Mouse (Mus musculus) hindbrain, postnatal 0 days (tissue): ENCODE data around the gene Plcb2. TPM values are rescaled to one million over a fixed set of nuclear protein-coding genes. Genes with fewer than 3 reads are reported as not detected.

ENCODE experiments used
- ATAC-seq: fragments of 200-750 bp; cut with Nextera tagmentation; 2 replicates; pipeline ENCODE4 v1.8.0; 2017; ENCODE audit warnings: mild to moderate bottlenecking, moderate TSS enrichment, moderate library complexity
- DNase-seq: peaks from one replicate; pipeline ENCODE4 v3.0.0-alpha.2; 2015; ENCODE audit warnings: low spot score
- H3K27ac ChIP-seq: fragments of 300-500 bp; sonication (generic); 2 replicates; pipeline ENCODE4 v1.5.1; 2014; ENCODE audit warnings: mild to moderate bottlenecking
- H3K27me3 ChIP-seq: fragments of 300-500 bp; sonication (generic); 2 replicates; pipeline ENCODE4 v1.6.1; 2014; ENCODE audit warnings: low read length, mixed read lengths; ENCODE audit not compliant: insufficient read depth
- H3K36me3 ChIP-seq: fragments of 300-500 bp; sonication (generic); 2 replicates; pipeline ENCODE4 v1.6.1; 2014; ENCODE audit warnings: low read length, mixed read lengths; ENCODE audit not compliant: insufficient read depth
- H3K4me1 ChIP-seq: fragments of 300-500 bp; sonication (generic); 2 replicates; pipeline ENCODE4 v1.6.1; 2014; ENCODE audit warnings: antibody characterized with exemption, low read length, mixed read lengths; ENCODE audit not compliant: insufficient read depth
- H3K4me2 ChIP-seq: fragments of 300-500 bp; sonication (generic); 2 replicates; pipeline ENCODE4 v1.6.1; 2014; ENCODE audit warnings: low read depth, mild to moderate bottlenecking, low read length, moderate library complexity, mixed read lengths
- H3K4me3 ChIP-seq: fragments of 300-500 bp; sonication (generic); 2 replicates; pipeline ENCODE4 v1.5.1; 2014; ENCODE audit warnings: low read length
- H3K9ac ChIP-seq: fragments of 300-500 bp; sonication (generic); replicated peaks from 2 replicates; pipeline ENCODE4 v1.6.1; 2014; ENCODE audit warnings: mild to moderate bottlenecking, low read length, moderate library complexity, mixed read lengths
- H3K9me3 ChIP-seq: fragments of 300-500 bp; sonication (generic); 2 replicates; pipeline ENCODE4 v1.6.1; 2016; ENCODE audit warnings: low read length, mixed read lengths
- CTCF ChIP-seq: IDR thresholded peaks from 2 replicates; pipeline ENCODE4 v1.5.1; 2016; ENCODE audit warnings: antibody characterized with exemption, control low read depth, low read depth
- WGBS: fragments of 180-500 bp; shearing (Covaris S2); extraction: QIAGEN DNeasy Blood & Tissue Kit; methylation state at CpG from one replicate; pipeline ENCODE4 v1.1.7; 2014; 5-methylcytosine and 5-hydroxymethylcytosine counted together
- polyA plus RNA-seq: library from polyadenylated mRNA; unstranded; fragments of >200 nt; fragmentation: Nextera tagmentation; extraction: Ambion mirVana; gene quantifications from 2 replicates; pipeline ENCODE4 v1.2.1, GENCODE M21; 2015
- total RNA-seq: library from RNA; depleted of rRNA; stranded (reverse); fragments of >200 nt; gene quantifications from 2 replicates; pipeline ENCODE4 v1.2.3, GENCODE M21; 2014; rRNA removed

The Plcb2 gene
- total and polyA plus RNA-seq, 2 experiments from 2014 or later, result 0.69 to 1.7 TPM

DNA sequence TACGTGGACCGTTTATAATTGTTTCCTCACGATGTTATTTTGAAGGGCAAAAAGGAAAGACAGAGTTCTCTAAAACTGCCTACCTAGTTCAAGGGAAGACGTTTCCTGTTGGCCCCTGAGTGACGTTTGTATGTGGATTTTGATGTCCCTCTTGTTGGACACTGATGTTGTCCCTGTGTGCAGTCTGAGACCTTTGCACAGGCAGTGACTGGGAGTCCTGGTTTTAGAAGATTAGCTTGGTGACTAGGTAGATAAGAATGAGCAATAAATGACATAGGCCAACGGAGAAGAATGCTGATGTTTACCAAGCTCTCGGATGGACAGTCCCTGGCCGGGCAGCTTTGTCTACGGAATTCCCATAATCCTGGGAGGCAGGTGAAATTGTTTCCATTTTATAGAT, 66.3 kb downstream of the Plcb2 start:
- no peaks in the 10 kb centered on the region for H3K36me3 ChIP-seq
- H3K27ac ChIP-seq, result no peak overlapping the region
- H3K27me3 ChIP-seq, result no peaks in the 10 kb centered on the region
- no peak for TF ChIP-seq CTCF
- no peaks in the 10 kb centered on the region for H3K9me3 ChIP-seq
- H3K4me3 ChIP-seq, result no peak overlapping the region
- no peak overlapping the region for H3K4me2 ChIP-seq
- ATAC-seq, result no peak
- H3K9ac ChIP-seq, result no peak overlapping the region
- 87% methylated on average over 9 of the region's 9 CpGs for WGBS
- peaks cover 17% of the 10 kb centered on the region for H3K4me1 ChIP-seq
- DNase-seq, result no peak

DNA sequence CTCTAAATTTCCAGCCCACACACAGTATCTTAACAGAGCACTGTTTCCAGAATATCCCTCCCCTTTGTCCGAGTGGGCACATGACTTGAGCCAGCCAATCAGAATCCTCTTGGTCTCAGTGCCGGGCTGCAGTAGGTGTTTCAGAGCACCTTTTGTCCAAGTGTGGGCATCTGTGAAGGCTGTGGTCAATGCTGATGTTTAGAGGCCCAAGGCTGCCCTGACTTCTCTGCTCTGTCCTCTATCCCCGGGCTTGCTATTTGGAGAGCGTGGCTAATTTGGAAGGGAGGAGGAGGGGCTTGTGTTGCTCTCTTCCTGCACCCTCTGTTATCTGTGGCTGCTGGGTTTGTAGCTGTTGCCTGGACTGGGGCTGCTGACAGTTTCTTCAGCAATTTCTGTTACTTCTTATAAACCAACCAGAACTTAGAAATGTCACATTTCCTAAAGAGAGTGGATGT, 68.2 kb downstream of the Plcb2 start:
- peak overlapping the region; percentile 69 for H3K27ac ChIP-seq
- peak overlapping the region; percentile 31 for H3K4me3 ChIP-seq
- H3K9me3 ChIP-seq, result no peaks in the 10 kb centered on the region
- H3K4me1 ChIP-seq, result peaks cover 9% of the 10 kb centered on the region; the same call in 1 of the 2 replicates
- H3K27me3 ChIP-seq, result no peaks in the 10 kb centered on the region
- 2% methylated on average over 4 of the region's 4 CpGs for WGBS
- H3K9ac ChIP-seq, result peak overlapping the region; percentile 48
- no peak for TF ChIP-seq CTCF
- ATAC-seq (peak; percentile 66), DNase-seq (peak; percentile 75)
- no peaks in the 10 kb centered on the region for H3K36me3 ChIP-seq
- H3K4me2 ChIP-seq, result peak overlapping the region; percentile 60

- ATAC-seq, result no peak
- Histone ChIP-seq H3K4me3 (peak overlapping the region; percentile 31; the same call in 1 of the 2 replicates), H3K9me3 (no peaks in the 10 kb centered on the region), H3K36me3 (no peaks in the 10 kb centered on the region), H3K4me1 (peaks cover 8% of the 10 kb centered on the region; the same call in 1 of the 2 replicates), H3K27ac (peak overlapping the region; percentile 69; the same call in 1 of the 2 replicates), H3K27me3 (no peaks in the 10 kb centered on the region), H3K9ac (no peak overlapping the region; the same call in 1 of the 2 replicates), H3K4me2 (peak overlapping the region; percentile 60)
- no peak for DNase-seq
- WGBS, result 83% methylated on average over 12 of the region's 12 CpGs
- no peak for TF ChIP-seq CTCF
Measured at GRCm38 (mm10) chr2:118659493-118659892, 68.7 kb downstream of the Plcb2 start.

DNA sequence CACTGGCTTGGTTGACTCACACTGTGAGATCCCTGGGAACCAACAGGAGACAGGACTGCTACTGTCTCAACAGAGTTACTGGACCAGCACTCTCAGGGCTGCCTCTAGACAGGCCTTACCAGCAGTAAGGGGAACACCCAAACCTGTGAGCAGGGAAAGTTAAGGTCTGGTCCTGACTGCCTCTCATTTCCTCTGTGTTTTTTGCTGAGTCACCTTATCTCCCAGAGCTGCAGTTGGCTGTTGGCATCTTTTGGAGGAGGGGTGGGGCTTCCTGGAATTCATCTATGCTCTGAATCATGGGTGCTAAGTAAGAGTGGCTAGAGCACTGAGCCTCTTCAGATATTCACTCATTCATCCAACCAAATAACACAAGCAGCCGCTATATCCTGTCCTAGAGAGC, 69.2 kb downstream of the Plcb2 start:
- H3K36me3 ChIP-seq, result no peaks in the 10 kb centered on the region
- no peak overlapping the region for H3K9ac ChIP-seq
- peaks cover 8% of the 10 kb centered on the region; the same call in 1 of the 2 replicates for H3K4me1 ChIP-seq
- H3K27ac ChIP-seq, result no peak overlapping the region
- no peak overlapping the region for H3K4me2 ChIP-seq
- no peaks in the 10 kb centered on the region for H3K27me3 ChIP-seq
- DNase-seq (no peak), ATAC-seq (no peak)
- no peaks in the 10 kb centered on the region for H3K9me3 ChIP-seq
- H3K4me3 ChIP-seq, result no peak overlapping the region
- TF ChIP-seq CTCF, result no peak
- WGBS, result 69% methylated on average over 1 of the region's 1 CpGs

DNA sequence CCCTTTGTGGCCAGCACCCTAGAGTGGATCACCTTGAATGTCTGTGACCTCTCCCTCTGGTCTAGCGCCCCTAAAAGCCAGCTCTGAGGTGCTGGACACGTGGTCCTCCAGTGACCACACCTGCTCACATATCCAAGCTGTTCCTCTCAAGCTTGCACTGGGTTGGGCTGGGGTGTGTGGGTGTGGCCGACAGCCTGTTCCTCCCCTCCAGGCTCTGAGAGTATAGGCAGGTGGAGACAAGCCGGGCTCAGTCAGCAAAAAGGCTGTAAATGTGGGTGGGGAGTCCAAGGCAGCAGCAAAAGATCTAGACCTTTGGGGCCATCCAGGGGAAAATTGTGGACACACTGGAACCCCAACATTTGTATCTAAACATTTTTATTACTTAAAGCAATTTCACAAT, 69.8 kb downstream of the Plcb2 start:
- no peak overlapping the region for H3K9ac ChIP-seq

More for the DNA sequence above, 69.8 kb downstream of the Plcb2 start:
- no peak overlapping the region for H3K4me3 ChIP-seq
- 44% methylated on average over 4 of the region's 4 CpGs for WGBS
- no peak overlapping the region for H3K27ac ChIP-seq
- no peak for ATAC-seq
- no peak overlapping the region for H3K4me2 ChIP-seq
- peaks cover 8% of the 10 kb centered on the region; the same call in 1 of the 2 replicates for H3K4me1 ChIP-seq
- no peaks in the 10 kb centered on the region for H3K36me3 ChIP-seq
- no peak for TF ChIP-seq CTCF
- DNase-seq, result no peak
- no peaks in the 10 kb centered on the region for H3K9me3 ChIP-seq
- no peaks in the 10 kb centered on the region for H3K27me3 ChIP-seq

Other genes starting within 250 kb of the Plcb2 start
- 126 and 151 TPM in 2 replicates for gene Srp14, start 248.7 kb downstream of the Plcb2 start, total RNA-seq
- 330 and 361 TPM in 2 replicates for gene Srp14, start 248.7 kb downstream of the Plcb2 start, polyA plus RNA-seq
- gene Bmf, start 178.8 kb downstream of the Plcb2 start, total RNA-seq, result 10.4 and 10.6 TPM in 2 replicates
- 1.3 and 1.4 TPM in 2 replicates for gene Bmf, start 178.8 kb downstream of the Plcb2 start, polyA plus RNA-seq
- gene Bub1b, start 130.2 kb downstream of the Plcb2 start, total RNA-seq, result 15.1 and 16.3 TPM in 2 replicates
- 11.5 and 13.0 TPM in 2 replicates for gene Bub1b, start 130.2 kb downstream of the Plcb2 start, polyA plus RNA-seq
- 74.6 and 79.0 TPM in 2 replicates for gene Pak6, start 65.1 kb downstream of the Plcb2 start, total RNA-seq
- 36.5 and 40.8 TPM in 2 replicates for gene Pak6, start 65.1 kb downstream of the Plcb2 start, polyA plus RNA-seq
- 0.18 TPM in 1 of 2 replicates, not detected in the other for gene Ankrd63, start 24.5 kb downstream of the Plcb2 start, total RNA-seq
- gene Ankrd63, start 24.5 kb downstream of the Plcb2 start, polyA plus RNA-seq, result 0.08 TPM in 1 of 2 replicates, not detected in the other
- gene Inafm2, start 17.3 kb upstream of the Plcb2 start, total RNA-seq, result 19.8 and 21.1 TPM in 2 replicates
- 18.9 TPM in 2 replicates for gene Inafm2, start 17.3 kb upstream of the Plcb2 start, polyA plus RNA-seq
- gene Ccdc9b, start 34.2 kb upstream of the Plcb2 start, total RNA-seq, result 1.4 and 3.9 TPM in 2 replicates
- gene Ccdc9b, start 34.2 kb upstream of the Plcb2 start, polyA plus RNA-seq, result 0.70 and 0.84 TPM in 2 replicates
- gene Phgr1, start 44.3 kb upstream of the Plcb2 start, total RNA-seq, result not detected in 2 replicates
- gene Phgr1, start 44.3 kb upstream of the Plcb2 start, polyA plus RNA-seq, result not detected in 2 replicates
- gene Disp2, start 51.3 kb upstream of the Plcb2 start, total RNA-seq, result 175 and 188 TPM in 2 replicates
- 56.4 and 70.4 TPM in 2 replicates for gene Disp2, start 51.3 kb upstream of the Plcb2 start, polyA plus RNA-seq
- gene Knstrn, start 85.6 kb upstream of the Plcb2 start, total RNA-seq, result 5.5 and 8.6 TPM in 2 replicates
- 16.5 and 21.6 TPM in 2 replicates for gene Knstrn, start 85.6 kb upstream of the Plcb2 start, polyA plus RNA-seq
- 68.2 and 101 TPM in 2 replicates for gene Ivd, start 133.5 kb upstream of the Plcb2 start, total RNA-seq
- 61.7 and 68.7 TPM in 2 replicates for gene Ivd, start 133.5 kb upstream of the Plcb2 start, polyA plus RNA-seq
- gene Bahd1, start 171.9 kb upstream of the Plcb2 start, total RNA-seq, result 24.5 and 25.2 TPM in 2 replicates
- 4.8 and 5.9 TPM in 2 replicates for gene Bahd1, start 171.9 kb upstream of the Plcb2 start, polyA plus RNA-seq
- gene Chst14, start 198.1 kb upstream of the Plcb2 start, total RNA-seq, result 6.2 and 8.5 TPM in 2 replicates
- gene Chst14, start 198.1 kb upstream of the Plcb2 start, polyA plus RNA-seq, result 4.7 and 4.9 TPM in 2 replicates